Mouse (Mus musculus): ENCODE data around the gene Thsd4.

- TF ChIP-seq CTCF (IDR thresholded peaks at IDR 0.05; ENCODE audit: low read depth, low read length) (no peak), POLR2A (IDR thresholded peaks at IDR 0.05; ENCODE audit: extremely low read depth, insufficient read depth, low read length) (no peak)
These were observed 204.6 kb downstream of the Thsd4 start for GRCm38 (mm10) chr9:60317291-60317690.
